Mouse (Mus musculus) erythroid progenitor cell, adult 5-6 weeks (primary cell): Measurements from ENCODE around the gene Olfr566. TPM values are rescaled to one million over a fixed set of nuclear protein-coding genes. Genes with fewer than 3 reads are reported as not detected.

Experiments
- ATAC-seq: replicated peaks from 2 replicates; pipeline ENCODE4 v1.8.0; 2016; ENCODE audit warnings: moderate number of reproducible peaks, mild to moderate bottlenecking, moderate TSS enrichment, inconsistent platforms; ENCODE audit not compliant: poor library complexity, low FRiP score, severe bottlenecking
- total RNA-seq, 2 experiments: library from RNA; stranded (forward) in 1 of 2; stranded (reverse) in 1 of 2; fragments of 150-400 nt in 1 of 2; fragments of 186-747, 209-891 nt in 1 of 2; gene quantifications; 2 replicates each; pipeline versions ENCODE4 v1.2.3 to v1.2.4; 2015 to 2017; ENCODE audit warnings: low replicate concordance in 2 of 2

The Olfr566 gene
- not detected in 2 replicates for total RNA-seq (2015; ENCODE audit: low replicate concordance)
- total RNA-seq (2017; ENCODE audit: low replicate concordance): not detected in 2 replicates

DNA sequence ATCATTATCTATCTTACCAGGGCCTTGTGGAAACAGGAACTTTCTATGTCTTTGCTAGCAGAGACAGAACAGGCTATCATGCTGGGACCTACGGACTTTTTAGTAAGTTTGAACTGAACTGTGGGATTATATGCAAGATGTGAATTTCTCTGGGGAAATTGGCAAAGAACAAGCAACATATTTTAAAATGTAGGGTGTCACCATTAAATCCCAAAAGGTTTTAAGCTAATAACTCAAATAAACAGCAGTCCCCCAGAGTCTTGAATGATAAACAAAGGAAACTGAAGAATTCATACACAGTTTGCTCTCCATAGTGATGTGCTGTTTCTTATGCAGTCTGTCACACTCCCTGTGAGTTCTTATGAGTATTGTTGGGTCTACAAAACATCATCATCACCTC is at the start of gene Olfr566:
TSS of gene Olfr566 (minus strand) at position 101 of the 400 bp plus-strand sequence.
- ATAC-seq: no peak

DNA sequence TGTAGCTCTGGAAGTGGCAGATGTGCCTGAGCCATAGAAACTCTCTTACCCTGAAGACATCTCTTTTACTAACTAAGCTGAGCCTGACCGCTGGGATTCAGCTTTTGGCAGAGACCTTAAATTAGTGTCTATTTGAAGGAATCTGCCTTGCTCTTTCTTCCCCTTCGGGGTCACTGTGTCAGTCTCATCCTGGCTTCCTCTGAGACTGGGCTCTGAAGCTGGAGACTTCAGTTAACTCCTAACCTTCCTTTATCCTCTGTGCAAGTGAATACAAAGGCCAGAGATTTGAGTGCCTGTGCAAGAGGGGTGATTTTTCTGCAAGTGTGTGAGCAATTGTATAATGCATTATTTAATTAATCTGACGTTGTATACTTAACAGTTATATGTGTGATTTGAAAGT is 32.2 kb upstream of the Olfr566 start, which contains the start of gene Olfr569:
TSS of gene Olfr569 (minus strand) at position 101 of the 400 bp plus-strand sequence.
- no peak for ATAC-seq

DNA sequence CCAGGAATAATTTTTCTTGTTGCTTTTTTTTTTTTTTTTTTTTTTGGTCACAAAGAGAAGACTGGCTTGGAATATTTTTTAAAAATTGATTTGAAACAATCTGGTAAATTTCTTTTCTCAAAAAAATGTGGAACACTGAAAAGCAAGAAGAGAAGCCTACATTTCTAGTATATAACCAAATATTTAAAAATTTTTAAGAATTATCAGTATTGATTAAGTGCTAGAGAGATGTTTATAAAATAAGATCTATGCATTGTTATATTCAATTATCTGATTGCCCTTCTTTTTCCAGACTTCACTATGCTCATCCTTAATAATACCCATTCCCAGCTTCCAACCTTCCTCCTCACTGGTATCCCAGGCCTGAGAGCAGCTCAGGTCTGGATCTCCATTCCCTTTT is 18.3 kb upstream of the Olfr566 start, which contains the start of gene Olfr568:
TSS of gene Olfr568 (plus strand) at position 301 of the 400 bp plus-strand sequence.
- ATAC-seq: no peak

DNA sequence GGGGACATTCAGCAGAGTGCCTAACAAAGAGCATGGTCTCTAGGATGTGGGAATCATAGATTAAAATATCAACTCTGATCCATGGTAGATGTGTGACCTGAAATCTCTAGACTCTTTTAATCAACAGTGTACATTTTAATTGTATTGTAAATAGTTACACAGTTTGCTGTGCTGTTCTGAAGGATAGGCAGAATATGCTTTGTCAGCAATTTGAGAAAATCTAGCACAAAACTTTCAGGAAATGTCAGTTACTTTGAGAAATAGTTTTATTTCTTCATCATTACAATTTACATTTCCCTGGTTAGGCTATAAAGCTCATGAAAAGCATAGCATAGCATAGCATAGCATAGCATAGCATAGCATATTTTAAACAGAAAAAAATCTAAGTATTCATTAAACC is 2.8 kb downstream of the Olfr566 start:
- no peak for ATAC-seq

Other genes with a start within 250 kb of the Olfr566 start
- not detected in 2 replicates for gene Olfr553, start 240.5 kb downstream of the Olfr566 start, total RNA-seq (2015; ENCODE audit: low replicate concordance)
- gene Olfr553, start 240.5 kb downstream of the Olfr566 start, total RNA-seq (2017; ENCODE audit: low replicate concordance): not detected in 2 replicates
- gene Olfr554, start 220.3 kb downstream of the Olfr566 start, total RNA-seq (2015; ENCODE audit: low replicate concordance): not detected in 2 replicates
- gene Olfr554, start 220.3 kb downstream of the Olfr566 start, total RNA-seq (2017; ENCODE audit: low replicate concordance): not detected in 2 replicates
- not detected in 2 replicates for gene Olfr555, start 199.9 kb downstream of the Olfr566 start, total RNA-seq (2015; ENCODE audit: low replicate concordance)
- gene Olfr555, start 199.9 kb downstream of the Olfr566 start, total RNA-seq (2017; ENCODE audit: low replicate concordance): not detected in 2 replicates
- gene Olfr556, start 193.9 kb downstream of the Olfr566 start, total RNA-seq (2015; ENCODE audit: low replicate concordance): not detected in 2 replicates
- not detected in 2 replicates for gene Olfr556, start 193.9 kb downstream of the Olfr566 start, total RNA-seq (2017; ENCODE audit: low replicate concordance)
- 9.6 TPM in 1 of 2 replicates, not detected in the other for gene Trim68, start 171.4 kb downstream of the Olfr566 start, total RNA-seq (2015; ENCODE audit: low replicate concordance)
- gene Trim68, start 171.4 kb downstream of the Olfr566 start, total RNA-seq (2017; ENCODE audit: low replicate concordance): 0.08 and 2.1 TPM in 2 replicates
- gene Olfr557, start 162.9 kb downstream of the Olfr566 start, total RNA-seq (2015; ENCODE audit: low replicate concordance): not detected in 2 replicates
- not detected in 2 replicates for gene Olfr557, start 162.9 kb downstream of the Olfr566 start, total RNA-seq (2017; ENCODE audit: low replicate concordance)
- gene Olfr558, start 156.6 kb downstream of the Olfr566 start, total RNA-seq (2015; ENCODE audit: low replicate concordance): not detected in 2 replicates
- gene Olfr558, start 156.6 kb downstream of the Olfr566 start, total RNA-seq (2017; ENCODE audit: low replicate concordance): not detected in 2 replicates
- gene Olfr33, start 139.7 kb downstream of the Olfr566 start, total RNA-seq (2015; ENCODE audit: low replicate concordance): not detected in 2 replicates
- gene Olfr33, start 139.7 kb downstream of the Olfr566 start, total RNA-seq (2017; ENCODE audit: low replicate concordance): not detected in 2 replicates
- not detected in 2 replicates for gene Olfr559, start 131.3 kb downstream of the Olfr566 start, total RNA-seq (2015; ENCODE audit: low replicate concordance)
- not detected in 2 replicates for gene Olfr559, start 131.3 kb downstream of the Olfr566 start, total RNA-seq (2017; ENCODE audit: low replicate concordance)
- gene Olfr560, start 99.4 kb downstream of the Olfr566 start, total RNA-seq (2015; ENCODE audit: low replicate concordance): not detected in 2 replicates
- not detected in 2 replicates for gene Olfr560, start 99.4 kb downstream of the Olfr566 start, total RNA-seq (2017; ENCODE audit: low replicate concordance)
- not detected in 2 replicates for gene Olfr78, start 99.3 kb downstream of the Olfr566 start, total RNA-seq (2015; ENCODE audit: low replicate concordance)
- not detected in 2 replicates for gene Olfr78, start 99.3 kb downstream of the Olfr566 start, total RNA-seq (2017; ENCODE audit: low replicate concordance)
- not detected in 2 replicates for gene Olfr561, start 87.5 kb downstream of the Olfr566 start, total RNA-seq (2015; ENCODE audit: low replicate concordance)
- not detected in 2 replicates for gene Olfr561, start 87.5 kb downstream of the Olfr566 start, total RNA-seq (2017; ENCODE audit: low replicate concordance)
- gene Olfr564, start 55.3 kb downstream of the Olfr566 start, total RNA-seq (2015; ENCODE audit: low replicate concordance): not detected in 2 replicates
- gene Olfr564, start 55.3 kb downstream of the Olfr566 start, total RNA-seq (2017; ENCODE audit: low replicate concordance): not detected in 2 replicates
- gene Olfr568, start 18.4 kb upstream of the Olfr566 start, total RNA-seq (2015; ENCODE audit: low replicate concordance): not detected in 2 replicates
- gene Olfr568, start 18.4 kb upstream of the Olfr566 start, total RNA-seq (2017; ENCODE audit: low replicate concordance): not detected in 2 replicates
- not detected in 2 replicates for gene Olfr569, start 32.1 kb upstream of the Olfr566 start, total RNA-seq (2015; ENCODE audit: low replicate concordance)
- gene Olfr569, start 32.1 kb upstream of the Olfr566 start, total RNA-seq (2017; ENCODE audit: low replicate concordance): not detected in 2 replicates
- not detected in 2 replicates for gene Olfr570, start 35.8 kb upstream of the Olfr566 start, total RNA-seq (2015; ENCODE audit: low replicate concordance)
- not detected in 2 replicates for gene Olfr570, start 35.8 kb upstream of the Olfr566 start, total RNA-seq (2017; ENCODE audit: low replicate concordance)
- gene Olfr571, start 58.8 kb upstream of the Olfr566 start, total RNA-seq (2015; ENCODE audit: low replicate concordance): not detected in 2 replicates
- gene Olfr571, start 58.8 kb upstream of the Olfr566 start, total RNA-seq (2017; ENCODE audit: low replicate concordance): not detected in 2 replicates
- gene Olfr572, start 65.6 kb upstream of the Olfr566 start, total RNA-seq (2015; ENCODE audit: low replicate concordance): not detected in 2 replicates
- not detected in 2 replicates for gene Olfr572, start 65.6 kb upstream of the Olfr566 start, total RNA-seq (2017; ENCODE audit: low replicate concordance)
- gene Olfr573-ps1, start 83.8 kb upstream of the Olfr566 start, total RNA-seq (2015; ENCODE audit: low replicate concordance): not detected in 2 replicates
- gene Olfr573-ps1, start 83.8 kb upstream of the Olfr566 start, total RNA-seq (2017; ENCODE audit: low replicate concordance): not detected in 2 replicates
- gene Olfr574, start 89.7 kb upstream of the Olfr566 start, total RNA-seq (2015; ENCODE audit: low replicate concordance): not detected in 2 replicates
- not detected in 2 replicates for gene Olfr574, start 89.7 kb upstream of the Olfr566 start, total RNA-seq (2017; ENCODE audit: low replicate concordance)
- gene Olfr575, start 100.0 kb upstream of the Olfr566 start, total RNA-seq (2015; ENCODE audit: low replicate concordance): not detected in 2 replicates
- gene Olfr575, start 100.0 kb upstream of the Olfr566 start, total RNA-seq (2017; ENCODE audit: low replicate concordance): not detected in 2 replicates
- not detected in 2 replicates for gene Olfr576, start 103.9 kb upstream of the Olfr566 start, total RNA-seq (2015; ENCODE audit: low replicate concordance)
- gene Olfr576, start 103.9 kb upstream of the Olfr566 start, total RNA-seq (2017; ENCODE audit: low replicate concordance): not detected in 2 replicates
- not detected in 2 replicates for gene Olfr577, start 117.2 kb upstream of the Olfr566 start, total RNA-seq (2015; ENCODE audit: low replicate concordance)
- gene Olfr577, start 117.2 kb upstream of the Olfr566 start, total RNA-seq (2017; ENCODE audit: low replicate concordance): not detected in 2 replicates
- not detected in 2 replicates for gene Olfr578, start 130.6 kb upstream of the Olfr566 start, total RNA-seq (2015; ENCODE audit: low replicate concordance)
- not detected in 2 replicates for gene Olfr578, start 130.6 kb upstream of the Olfr566 start, total RNA-seq (2017; ENCODE audit: low replicate concordance)
- gene Olfr582, start 179.3 kb upstream of the Olfr566 start, total RNA-seq (2015; ENCODE audit: low replicate concordance): not detected in 2 replicates
- gene Olfr582, start 179.3 kb upstream of the Olfr566 start, total RNA-seq (2017; ENCODE audit: low replicate concordance): not detected in 2 replicates
- gene Olfr583, start 192.5 kb upstream of the Olfr566 start, total RNA-seq (2015; ENCODE audit: low replicate concordance): not detected in 2 replicates
- not detected in 2 replicates for gene Olfr583, start 192.5 kb upstream of the Olfr566 start, total RNA-seq (2017; ENCODE audit: low replicate concordance)
- not detected in 2 replicates for gene Olfr584, start 223.1 kb upstream of the Olfr566 start, total RNA-seq (2015; ENCODE audit: low replicate concordance)
- gene Olfr584, start 223.1 kb upstream of the Olfr566 start, total RNA-seq (2017; ENCODE audit: low replicate concordance): not detected in 2 replicates
- gene Olfr585, start 239.0 kb upstream of the Olfr566 start, total RNA-seq (2015; ENCODE audit: low replicate concordance): not detected in 2 replicates
- gene Olfr585, start 239.0 kb upstream of the Olfr566 start, total RNA-seq (2017; ENCODE audit: low replicate concordance): not detected in 2 replicates